Mouse (Mus musculus): ENCODE data around the gene Zdhhc13. TPM values are rescaled to one million over a fixed set of nuclear protein-coding genes. Genes with fewer than 3 reads are reported as not detected.

Zdhhc13 gene
- polyA plus RNA-seq, 1 experiment from 2014 or later: 37.9 TPM

DNA sequence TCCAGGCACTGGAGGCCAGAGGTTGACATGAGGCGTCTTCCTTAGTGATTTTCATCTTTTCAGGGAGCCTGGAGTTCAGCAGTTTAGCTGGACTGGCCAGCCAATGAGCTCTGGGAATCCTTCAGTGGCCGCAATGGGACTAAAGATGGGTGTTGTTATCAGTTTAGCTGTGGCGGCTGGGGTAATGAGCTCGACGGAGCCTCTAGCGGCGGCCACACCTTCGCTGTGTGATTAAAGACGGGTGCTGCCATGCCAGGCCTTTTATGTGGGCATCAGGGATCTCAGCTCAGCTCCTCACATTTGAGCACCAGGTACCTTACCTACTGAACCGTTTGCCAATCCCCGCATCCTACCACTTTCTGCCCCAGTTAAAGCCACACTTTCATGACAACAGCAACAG is 82.5 kb downstream of the Zdhhc13 start:
- H3K4me1 ChIP-seq (replicated peaks): no peaks in the 10 kb centered on the region
- no peak overlapping the region for H3K4me2 ChIP-seq
- H3K4me3 ChIP-seq: no peak overlapping the region
- H3K9me3 ChIP-seq: no peaks in the 10 kb centered on the region
- H3K27me3 ChIP-seq: no peaks in the 10 kb centered on the region
- H3K9ac ChIP-seq: no peak overlapping the region
- H3K36me3 ChIP-seq: no peaks in the 10 kb centered on the region
- no peak overlapping the region for H3K27ac ChIP-seq (replicated peaks)
- WGBS: 94% methylated on average over 11 of the region's 11 CpGs
- ATAC-seq (ENCODE audit: low FRiP score, low read depth): no peak

DNA sequence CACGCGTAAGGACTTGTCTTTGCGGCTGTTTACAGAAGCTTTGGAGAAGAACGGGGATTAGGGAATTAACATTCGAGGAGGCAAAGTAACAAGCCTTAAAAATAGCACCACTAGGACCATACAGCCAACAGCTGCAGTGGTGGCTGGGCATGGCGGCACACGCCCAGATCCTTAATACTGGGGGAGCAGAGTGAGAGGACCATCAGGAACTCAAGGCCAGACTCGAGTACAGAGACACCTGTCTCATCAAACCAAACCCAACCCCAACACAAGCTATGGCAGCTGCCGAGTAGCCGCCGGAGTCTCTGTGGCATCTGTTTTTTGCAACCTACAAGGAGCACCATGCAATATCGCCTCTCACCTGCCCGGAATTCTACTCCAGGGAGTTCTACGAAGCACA is 86.3 kb downstream of the Zdhhc13 start:
- no peak for ATAC-seq (ENCODE audit: low FRiP score, low read depth)
- H3K27ac ChIP-seq (replicated peaks): no peak overlapping the region
- H3K4me2 ChIP-seq: no peak overlapping the region
- WGBS: 93% methylated on average over 14 of the region's 14 CpGs
- H3K4me1 ChIP-seq (replicated peaks): no peaks in the 10 kb centered on the region
- H3K27me3 ChIP-seq: 0 out of 2 replicates have a peak, but pooled peaks cover 2% of the 10 kb centered on the region
- no peaks in the 10 kb centered on the region for H3K9me3 ChIP-seq
- H3K9ac ChIP-seq: no peak overlapping the region
- H3K36me3 ChIP-seq: no peaks in the 10 kb centered on the region
- no peak overlapping the region for H3K4me3 ChIP-seq

DNA sequence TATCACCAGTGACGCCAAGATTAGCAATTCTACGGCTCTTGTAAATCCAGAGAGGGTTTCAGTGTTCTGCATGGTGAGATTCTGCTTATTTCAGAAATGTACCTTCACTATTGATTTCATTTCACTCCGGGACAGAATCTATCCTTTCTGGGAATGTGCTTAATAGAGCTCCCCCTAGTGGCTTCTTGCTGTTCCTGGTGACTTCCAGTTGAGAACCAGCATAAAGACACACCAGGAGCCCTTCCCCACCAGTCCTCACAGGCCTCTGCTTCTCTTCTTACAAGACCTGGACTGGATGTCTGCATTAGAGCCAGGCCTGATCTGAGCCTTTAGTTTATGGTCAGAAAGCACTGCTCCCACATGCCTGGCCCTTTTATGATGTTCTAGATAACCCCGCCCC is 87.7 kb downstream of the Zdhhc13 start:
- Histone ChIP-seq H3K4me3 (no peak overlapping the region), H3K36me3 (no peaks in the 10 kb centered on the region), H3K9me3 (no peaks in the 10 kb centered on the region), H3K27me3 (0 out of 2 replicates have a peak, but pooled peaks cover 3% of the 10 kb centered on the region), H3K27ac (replicated peaks) (no peak overlapping the region), H3K4me1 (replicated peaks) (peaks cover 7% of the 10 kb centered on the region), H3K9ac (no peak overlapping the region), H3K4me2 (no peak overlapping the region)
- ATAC-seq (ENCODE audit: low FRiP score, low read depth): no peak
- 73% methylated on average over 4 of the region's 4 CpGs for WGBS

Other genes starting within 250 kb of the Zdhhc13 start
- not detected in 2 replicates for gene Mrgprb2, start 230.9 kb upstream of the Zdhhc13 start, polyA plus RNA-seq (2015; fragmentation: Nextera tagmentation; extraction: Ambion mirVana)
- gene Mrgprb3, start 145.2 kb upstream of the Zdhhc13 start, polyA plus RNA-seq (2015; fragmentation: Nextera tagmentation; extraction: Ambion mirVana): not detected in 2 replicates
- gene Csrp3, start 59.0 kb downstream of the Zdhhc13 start, polyA plus RNA-seq (2015; fragmentation: Nextera tagmentation; extraction: Ambion mirVana): 0.47 and 0.56 TPM in 2 replicates
- gene E2f8, start 92.6 kb downstream of the Zdhhc13 start, polyA plus RNA-seq (2015; fragmentation: Nextera tagmentation; extraction: Ambion mirVana): 3.4 and 4.4 TPM in 2 replicates
- 24.7 and 26.5 TPM in 2 replicates for gene Nav2, start 119.7 kb downstream of the Zdhhc13 start, polyA plus RNA-seq (2015; fragmentation: Nextera tagmentation; extraction: Ambion mirVana)